Mouse (Mus musculus): ENCODE measurements around the gene Tbxas1.

DNA sequence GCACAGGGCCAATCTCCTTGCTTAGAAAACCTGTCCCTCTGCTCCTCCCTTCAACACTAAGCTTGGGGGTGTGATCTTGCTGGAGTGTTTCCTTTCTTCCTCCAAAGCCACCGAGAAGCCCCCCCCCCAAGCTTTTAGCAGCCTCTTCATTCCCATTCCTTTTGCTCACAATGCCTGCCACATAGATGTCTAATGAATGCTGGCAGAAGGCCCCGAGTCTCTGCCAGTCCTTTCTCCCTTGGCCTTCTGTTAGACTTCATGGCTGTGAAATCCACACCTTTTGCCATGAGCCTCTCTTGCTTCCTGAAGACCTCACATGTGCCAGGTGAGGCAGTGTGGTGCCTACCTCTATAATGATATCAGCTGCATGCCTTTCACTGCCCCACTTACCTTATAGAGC lies 47.3 kb downstream of the Tbxas1 start:
- TF ChIP-seq CTCF (IDR thresholded peaks at IDR 0.05; ENCODE audit: low read depth): no peak
- TF ChIP-seq EP300 (optimal IDR thresholded peaks at IDR 0.05): no peak
